Mouse (Mus musculus) naive thymus-derived CD4-positive, alpha-beta T cell, adult 5 months (primary cell): ENCODE data around the gene Ccdc148. TPM values are rescaled to one million over a fixed set of nuclear protein-coding genes. Genes with fewer than 3 reads are reported as not detected.

Experiments used
- polyA plus RNA-seq: library from polyadenylated mRNA; unstranded; fragments of 100-300 nt; shearing (Covaris generic); gene quantifications from one replicate; pipeline ENCODE4 v1.2.1, GENCODE M21; 2017

Gene Ccdc148
- 0.22 TPM for polyA plus RNA-seq

DNA sequence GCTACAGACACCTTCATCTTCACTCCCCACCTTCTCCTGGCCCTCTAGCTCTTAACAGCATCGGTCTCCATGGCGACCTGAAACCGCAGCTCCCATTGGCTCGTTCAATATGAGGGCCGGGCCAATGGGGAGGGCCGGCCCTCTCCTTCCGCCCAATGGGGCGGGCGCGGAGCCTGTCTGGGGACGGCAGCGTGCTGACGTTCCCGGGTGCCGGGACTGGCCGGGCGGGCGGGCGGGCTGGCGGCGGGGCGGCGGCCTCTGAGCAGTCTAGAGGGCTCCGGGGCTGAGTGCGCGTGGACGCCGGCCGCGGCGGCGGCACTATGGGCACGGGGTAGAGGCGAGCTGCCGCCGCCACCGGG is at the start of gene Ccdc148, which contains the start of gene Pkp4:
Ccdc148 (minus strand) TSS at position 79 of the 359 bp plus-strand sequence.
Pkp4 (plus strand) TSS at position 246 of the 359 bp plus-strand sequence.

GRCm38 (mm10) chr2:58859134-58859533 is 301.3 kb downstream of the Ccdc148 start, which contains the start of gene Gm11099:
Gm11099 (plus strand) TSS chr2:58859434.

Other genes with a start within 250 kb of the Ccdc148 start
- gene Pkp4, start 167 bp upstream of the Ccdc148 start, polyA plus RNA-seq: 25.8 TPM